Mouse (Mus musculus): ENCODE measurements at regions not wholly inside any gene's neighbourhood (a gene's known extent, or its start where the extent isn't known, plus 50 kb on each side); places are given as distances from the start of the nearest gene placed in this dataset.

- H3K27ac ChIP-seq (ENCODE audit: insufficient read depth, low read depth) = no peak overlapping the region
- no peak overlapping the region for H3K4me2 ChIP-seq (ENCODE audit: insufficient read depth, low read depth, poor library complexity, severe bottlenecking)
- TF ChIP-seq PAX5 (IDR thresholded peaks at IDR 0.05; ENCODE audit: low read length) = no peak
- no peak for TF ChIP-seq RCOR1 (conservative IDR thresholded peaks at IDR 0.05; ENCODE audit: low read depth, low read length)
- no peak for TF ChIP-seq UBTF (IDR thresholded peaks at IDR 0.05; ENCODE audit: low read depth, low read length)
- TF ChIP-seq MAX (IDR thresholded peaks at IDR 0.05; ENCODE audit: low read length) = no peak
- TF ChIP-seq ZKSCAN1 (IDR thresholded peaks at IDR 0.05; ENCODE audit: borderline replicate concordance, low read depth, low read length) = no peak
- no peak for TF ChIP-seq RAD21 (IDR thresholded peaks at IDR 0.05; ENCODE audit: low read depth, low read length)
- TF ChIP-seq BHLHE40 (IDR thresholded peaks at IDR 0.05; ENCODE audit: low read depth, low read length) = no peak
- TF ChIP-seq NELFE (IDR thresholded peaks at IDR 0.05; ENCODE audit: low read depth, low read length) = no peak
- no peak for TF ChIP-seq CTCF (conservative IDR thresholded peaks at IDR 0.05 in 1 of 2, IDR thresholded peaks at IDR 0.05 in 1 of 2; ENCODE audit: low read depth in 2 of 2, low read length in 2 of 2)
- TF ChIP-seq MEF2A (IDR thresholded peaks at IDR 0.05; ENCODE audit: borderline replicate concordance, low read depth, low read length) = no peak
- H3K79me2 ChIP-seq (replicated peaks; ENCODE audit: control insufficient read depth, extremely low read depth, insufficient read depth, poor library complexity, severe bottlenecking) = no peaks in the 10 kb centered on the region
- H3K4me3 ChIP-seq (replicated peaks in 1 of 3; ENCODE audit: low read depth in 2 of 3, low read length in 2 of 3, poor library complexity in 1 of 3) = no peak overlapping the region
- H3K36me3 ChIP-seq (replicated peaks in 1 of 2; ENCODE audit: control insufficient read depth in 1 of 2, insufficient read depth in 1 of 2, low read length in 1 of 2) = no peaks in the 10 kb centered on the region
- in situ Hi-C loops (cut with MboI; ENCODE audit: low pct_ligation_motif_present, low pct_unique_long_range_greater_than_20kb, low sequenced_read_pairs) (no loop called here), dilution Hi-C loops (cut with MboI; ENCODE audit: extremely low pct_ligation_motif_present, extremely low pct_unique_long_range_greater_than_20kb, low sequenced_read_pairs) (no loop called here)
- DNase-seq (ENCODE audit: extremely low read depth) = no peak
- no peaks in the 10 kb centered on the region for H3K4me1 ChIP-seq (ENCODE audit: control insufficient read depth in 1 of 2, insufficient read depth in 2 of 2)
- H3K27me3 ChIP-seq (replicated peaks) = no peaks in the 10 kb centered on the region
- no peak overlapping the region for H3K9ac ChIP-seq (ENCODE audit: insufficient read depth, low read depth)
- peaks cover 41% of the 10 kb centered on the region for H3K9me3 ChIP-seq (replicated peaks; ENCODE audit: low read length)
Observed at GRCm38 (mm10) chr3:8282411-8282810, 1327.5 kb downstream of the Zfp704 start.

- Histone ChIP-seq H3K9me3 (replicated peaks; ENCODE audit: low read length) (peaks cover 17% of the 10 kb centered on the region), H3K4me2 (ENCODE audit: insufficient read depth, low read depth, poor library complexity, severe bottlenecking) (no peak overlapping the region), H3K27ac (ENCODE audit: insufficient read depth, low read depth) (no peak overlapping the region), H3K9ac (ENCODE audit: insufficient read depth, low read depth) (no peak overlapping the region), H3K27me3 (replicated peaks) (no peaks in the 10 kb centered on the region), H3K4me1 (ENCODE audit: control insufficient read depth in 1 of 2, insufficient read depth in 2 of 2) (no peaks in the 10 kb centered on the region), H3K79me2 (replicated peaks; ENCODE audit: control insufficient read depth, extremely low read depth, insufficient read depth, poor library complexity, severe bottlenecking) (no peaks in the 10 kb centered on the region), H3K36me3 (replicated peaks in 1 of 2; ENCODE audit: control insufficient read depth in 1 of 2, insufficient read depth in 1 of 2, low read length in 1 of 2) (no peaks in the 10 kb centered on the region), H3K4me3 (replicated peaks in 1 of 3; ENCODE audit: low read depth in 2 of 3, low read length in 2 of 3, poor library complexity in 1 of 3) (no peak overlapping the region)
- no peak for DNase-seq (ENCODE audit: extremely low read depth)
- dilution Hi-C loops (cut with MboI; ENCODE audit: extremely low pct_ligation_motif_present, extremely low pct_unique_long_range_greater_than_20kb, low sequenced_read_pairs) (no loop called here), in situ Hi-C loops (cut with MboI; ENCODE audit: low pct_ligation_motif_present, low pct_unique_long_range_greater_than_20kb, low sequenced_read_pairs) (no loop called here)
- TF ChIP-seq USF1 (IDR thresholded peaks at IDR 0.05; ENCODE audit: low read depth, low read length) = no peak
Observed at GRCm38 (mm10) chr3:8276661-8277060, 1333.2 kb downstream of the Zfp704 start.

GRCm38 (mm10) chr3:8270935-8271298 lies 1339.0 kb downstream of the Zfp704 start:
- Histone ChIP-seq H3K4me1 (ENCODE audit: control insufficient read depth in 1 of 2, insufficient read depth in 2 of 2) (no peaks in the 10 kb centered on the region), H3K9ac (ENCODE audit: insufficient read depth, low read depth) (no peak overlapping the region), H3K27ac (ENCODE audit: insufficient read depth, low read depth) (no peak overlapping the region), H3K9me3 (replicated peaks; ENCODE audit: low read length) (peaks cover 22% of the 10 kb centered on the region), H3K79me2 (replicated peaks; ENCODE audit: control insufficient read depth, extremely low read depth, insufficient read depth, poor library complexity, severe bottlenecking) (no peaks in the 10 kb centered on the region), H3K4me2 (ENCODE audit: insufficient read depth, low read depth, poor library complexity, severe bottlenecking) (no peak overlapping the region), H3K36me3 (replicated peaks in 1 of 2; ENCODE audit: control insufficient read depth in 1 of 2, insufficient read depth in 1 of 2, low read length in 1 of 2) (no peaks in the 10 kb centered on the region), H3K4me3 (replicated peaks in 1 of 3; ENCODE audit: low read depth in 2 of 3, low read length in 2 of 3, poor library complexity in 1 of 3) (no peak overlapping the region), H3K27me3 (replicated peaks) (no peaks in the 10 kb centered on the region)
- no peak for TF ChIP-seq CHD2 (IDR thresholded peaks at IDR 0.05; ENCODE audit: low read length)
- TF ChIP-seq ZNF384 (IDR thresholded peaks at IDR 0.05; ENCODE audit: low read depth, low read length) = no peak
- no peak for TF ChIP-seq ZMIZ1 (IDR thresholded peaks at IDR 0.05; ENCODE audit: low read depth, low read length)
- TF ChIP-seq ZC3H11A (IDR thresholded peaks at IDR 0.05; ENCODE audit: low read depth, low read length) = no peak
- TF ChIP-seq USF1 (IDR thresholded peaks at IDR 0.05; ENCODE audit: low read depth, low read length) = no peak
- no peak for TF ChIP-seq JUND (conservative IDR thresholded peaks at IDR 0.05; ENCODE audit: low read depth, low read length)
- TF ChIP-seq POLR2AphosphoS2 (IDR thresholded peaks at IDR 0.05; ENCODE audit: low read depth, low read length) = no peak
- TF ChIP-seq USF2 (conservative IDR thresholded peaks at IDR 0.05; ENCODE audit: low read depth, low read length) = no peak
- no peak for TF ChIP-seq BHLHE40 (IDR thresholded peaks at IDR 0.05; ENCODE audit: low read depth, low read length)
- TF ChIP-seq UBTF (IDR thresholded peaks at IDR 0.05; ENCODE audit: low read depth, low read length) = no peak
- no peak for TF ChIP-seq HCFC1 (IDR thresholded peaks at IDR 0.05; ENCODE audit: low read depth, low read length)
- no peak for TF ChIP-seq SMC3 (IDR thresholded peaks at IDR 0.05; ENCODE audit: low read depth, low read length)
- in situ Hi-C loops (cut with MboI; ENCODE audit: low pct_ligation_motif_present, low pct_unique_long_range_greater_than_20kb, low sequenced_read_pairs) = no loop called here
- no peak for DNase-seq (ENCODE audit: extremely low read depth)
- dilution Hi-C loops (cut with MboI; ENCODE audit: extremely low pct_ligation_motif_present, extremely low pct_unique_long_range_greater_than_20kb, low sequenced_read_pairs) = no loop called here

Data from CH12.LX (cell line).